Mouse (Mus musculus): ENCODE results near the gene Grem1.

Grem1 gene

DNA sequence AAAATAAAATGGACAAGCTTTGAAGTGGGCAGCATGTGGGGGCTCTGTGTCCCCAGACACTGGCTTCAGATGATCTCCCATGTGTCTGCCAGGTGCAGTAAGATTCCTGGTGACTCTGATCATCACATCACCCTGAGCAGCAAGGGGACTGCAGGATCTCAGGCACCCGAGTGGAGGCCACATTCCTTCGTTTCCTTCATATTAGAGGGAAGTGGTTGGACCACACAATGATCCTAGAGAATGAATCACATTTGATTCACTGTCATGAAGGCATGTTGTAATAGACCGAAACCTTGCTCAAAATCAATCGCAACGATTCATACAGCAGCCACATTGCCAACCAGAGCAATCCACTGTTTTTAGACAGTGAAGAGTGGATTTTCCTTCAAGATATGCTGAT, 6.5 kb upstream of the Grem1 start:
- in situ Hi-C loops (cut with MboI; ENCODE audit: unreplicated experiment in 2 of 2) = no loop called here

DNA sequence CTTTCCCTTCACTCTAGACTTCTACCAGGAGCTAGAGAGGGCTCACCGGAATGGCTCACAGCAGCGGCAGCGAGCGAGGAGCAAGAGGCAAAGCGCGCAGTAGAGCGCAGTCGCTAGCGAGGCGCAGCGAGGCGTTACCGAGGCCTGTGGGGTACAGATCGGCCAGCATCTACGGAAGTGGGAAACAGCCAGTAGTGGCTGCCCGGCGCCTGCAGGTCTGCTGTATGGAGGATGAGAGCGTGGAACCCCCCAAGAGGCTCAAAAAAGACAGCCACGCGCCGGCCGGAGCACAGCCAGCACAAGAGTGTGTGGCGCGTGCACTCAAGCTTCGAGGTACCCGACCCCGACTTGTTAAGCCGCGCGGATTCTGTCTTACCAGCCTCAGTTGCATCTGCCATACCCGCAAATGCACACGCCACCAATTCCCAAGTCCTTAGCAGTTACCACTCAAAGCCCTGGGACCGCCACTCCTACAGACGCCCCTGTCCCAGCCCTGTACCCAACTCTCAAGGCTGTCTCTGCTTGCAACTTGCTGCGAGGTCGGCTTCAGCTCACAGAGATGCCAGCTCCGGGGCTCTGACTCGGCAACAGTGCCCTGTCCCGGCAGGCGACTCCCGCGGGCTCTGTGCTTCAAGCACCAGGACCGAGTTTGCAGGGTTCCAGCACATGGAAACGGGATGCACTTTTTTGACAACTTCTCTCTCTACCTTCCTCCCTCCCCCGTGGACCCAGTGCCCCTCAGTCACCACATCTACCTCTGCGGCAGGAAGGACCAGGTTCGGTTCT, 728 bp downstream of the Grem1 start:
- in situ Hi-C loops (cut with MboI; ENCODE audit: unreplicated experiment in 2 of 2) = no loop called here

DNA sequence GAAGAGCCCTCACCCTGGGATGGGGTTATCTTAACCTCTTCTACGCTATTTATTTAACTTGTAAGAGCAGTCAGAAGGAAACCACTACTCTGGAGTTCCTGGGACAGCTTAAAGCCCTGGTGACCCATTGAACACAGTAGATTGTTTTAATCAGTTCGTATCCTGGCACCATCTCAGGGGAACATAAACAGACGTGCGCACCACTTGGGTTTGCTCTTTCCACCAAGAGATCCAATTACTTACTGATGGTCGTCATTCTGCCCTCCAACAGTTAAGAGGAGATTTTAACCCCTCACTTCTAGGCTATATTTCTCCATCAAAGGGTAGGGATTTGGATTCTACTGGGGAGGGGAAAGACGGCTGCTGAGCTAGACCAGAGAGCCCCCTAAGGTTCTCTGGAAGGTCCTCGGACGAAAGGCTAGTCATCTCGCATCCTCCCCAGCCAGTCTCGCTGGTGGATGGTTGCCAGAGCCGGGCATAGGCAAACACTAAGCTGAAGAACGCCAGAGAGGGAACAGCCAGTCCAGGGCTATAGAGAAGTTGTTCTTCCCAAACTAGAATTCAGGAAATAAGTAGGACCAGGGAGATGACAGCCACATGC, 1.4 kb downstream of the Grem1 start:
- in situ Hi-C loops (cut with MboI; ENCODE audit: unreplicated experiment in 2 of 2) = no loop called here

DNA sequence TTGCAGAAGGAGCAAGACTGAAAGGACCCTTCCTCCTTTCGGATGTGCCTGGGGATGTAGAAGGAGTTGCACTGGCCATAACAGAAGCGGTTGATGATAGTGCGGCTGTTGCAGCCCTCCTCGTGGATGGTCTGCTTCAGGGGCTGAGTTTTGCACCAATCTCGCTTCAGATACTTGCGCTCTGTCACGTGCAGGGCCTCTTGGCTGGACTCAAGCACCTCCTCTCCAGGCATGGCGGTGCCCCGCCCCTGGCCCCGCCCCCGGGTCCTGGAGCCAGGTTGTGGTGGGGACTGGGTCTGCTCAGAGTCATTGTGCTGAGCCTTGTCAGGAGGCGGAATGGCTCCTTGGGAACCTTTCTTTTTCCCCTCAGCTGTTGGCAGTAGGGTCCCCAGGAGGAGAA, 8.7 kb downstream of the Grem1 start:
- in situ Hi-C loops (cut with MboI; ENCODE audit: unreplicated experiment in 2 of 2) = no loop called here

DNA sequence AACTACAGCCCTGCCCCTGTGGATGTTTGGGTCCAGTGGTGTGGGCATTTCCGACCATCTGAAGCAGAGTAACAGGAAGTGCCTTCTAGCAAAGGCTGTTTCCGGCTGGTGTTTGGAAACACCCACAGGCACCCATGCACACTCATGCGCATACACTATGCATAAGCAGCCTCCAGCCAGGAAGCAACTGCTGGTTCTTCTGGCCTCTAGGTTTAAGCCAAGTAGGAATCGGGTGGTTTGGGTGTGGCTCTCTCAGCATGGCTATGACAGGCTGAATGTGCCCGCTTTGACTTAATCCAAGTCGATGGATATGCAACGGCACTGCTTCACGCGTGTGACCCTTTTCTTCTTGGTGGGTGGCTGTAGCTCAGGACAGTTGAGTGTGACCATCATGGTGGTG, 9.1 kb downstream of the Grem1 start:
- in situ Hi-C loops (cut with MboI; ENCODE audit: unreplicated experiment in 2 of 2) = no loop called here

DNA sequence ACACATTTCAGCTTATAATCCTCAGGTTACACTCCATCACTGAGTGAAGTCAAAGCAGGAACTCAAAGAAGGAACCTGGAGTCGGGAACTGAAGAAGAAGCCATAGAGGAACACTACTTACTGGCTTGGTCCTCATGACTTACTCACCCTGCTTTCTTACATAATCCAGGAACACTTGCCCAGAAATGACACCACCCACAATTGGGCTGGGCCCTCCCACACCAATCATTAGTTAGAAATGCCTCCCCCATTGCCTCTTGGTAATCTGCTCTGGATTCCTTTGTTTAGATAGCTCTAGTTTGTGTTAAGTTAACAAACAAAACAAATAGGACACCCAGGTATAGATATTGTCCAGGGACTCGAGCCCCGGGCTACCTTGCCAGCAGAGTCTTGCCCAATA, 29.9 kb downstream of the Grem1 start:
- in situ Hi-C loops (cut with MboI; ENCODE audit: unreplicated experiment in 2 of 2) = no loop called here

DNA sequence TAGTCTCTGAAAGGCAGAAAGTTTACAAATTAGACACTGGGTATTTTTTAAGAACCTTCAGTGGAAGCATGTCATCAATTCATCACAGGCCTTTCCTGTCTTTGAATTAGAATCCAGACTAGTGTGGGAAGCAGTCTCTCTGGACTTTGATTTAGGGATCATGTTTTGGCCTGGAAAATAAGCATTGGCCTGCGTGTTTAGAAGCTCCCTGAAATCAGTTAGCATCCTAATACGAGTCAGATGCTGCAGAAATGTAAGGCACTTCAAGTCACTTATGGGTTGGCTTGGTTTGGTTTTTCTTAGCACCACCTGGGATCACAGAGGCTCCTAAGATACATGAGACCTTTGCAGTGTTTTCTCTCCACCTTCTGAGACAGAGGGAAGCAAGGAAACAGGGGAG, 43.6 kb downstream of the Grem1 start:
- in situ Hi-C loops (cut with MboI; ENCODE audit: unreplicated experiment in 2 of 2) = no loop called here

DNA sequence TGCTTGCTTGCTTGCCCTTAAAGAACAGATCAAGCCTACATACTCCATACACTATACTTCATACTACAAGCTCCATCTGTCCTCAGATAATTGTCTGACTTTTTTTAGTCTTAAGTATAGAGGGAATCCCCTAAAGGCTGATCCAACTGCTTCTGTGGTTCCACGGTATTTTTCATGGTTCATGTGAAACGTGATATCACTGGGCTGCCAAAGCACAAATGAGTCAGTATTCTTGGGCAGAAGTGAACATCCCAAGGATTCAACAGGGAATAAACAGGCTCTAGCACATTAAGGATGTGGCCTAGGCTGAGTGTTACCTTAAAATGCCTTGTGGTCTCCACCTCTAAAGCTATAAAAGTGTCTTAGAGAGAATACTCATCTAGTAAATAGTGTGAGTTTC, 45.0 kb downstream of the Grem1 start:
- in situ Hi-C loops (cut with MboI; ENCODE audit: unreplicated experiment in 2 of 2) = no loop called here

DNA sequence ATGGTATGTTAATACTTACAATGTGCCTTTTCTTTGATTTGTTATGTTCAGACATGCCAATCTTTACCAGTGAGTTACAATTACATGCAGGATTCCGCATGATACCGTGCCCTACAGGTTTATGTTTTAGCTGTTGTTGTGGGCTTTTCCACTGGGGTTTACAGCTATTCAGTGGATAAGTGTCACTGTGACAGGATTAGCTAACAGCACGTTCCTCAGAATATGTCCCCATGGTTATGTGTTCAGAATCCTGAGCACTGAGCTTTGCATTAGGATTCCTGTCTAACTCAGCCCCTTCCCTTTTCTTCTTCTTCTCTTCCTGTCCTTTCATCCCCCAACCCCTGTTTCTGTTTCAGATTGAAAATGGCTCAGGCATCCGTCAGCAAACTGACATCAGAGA, 50.9 kb downstream of the Grem1 start:
- in situ Hi-C loops (cut with MboI; ENCODE audit: unreplicated experiment in 2 of 2) = no loop called here

DNA sequence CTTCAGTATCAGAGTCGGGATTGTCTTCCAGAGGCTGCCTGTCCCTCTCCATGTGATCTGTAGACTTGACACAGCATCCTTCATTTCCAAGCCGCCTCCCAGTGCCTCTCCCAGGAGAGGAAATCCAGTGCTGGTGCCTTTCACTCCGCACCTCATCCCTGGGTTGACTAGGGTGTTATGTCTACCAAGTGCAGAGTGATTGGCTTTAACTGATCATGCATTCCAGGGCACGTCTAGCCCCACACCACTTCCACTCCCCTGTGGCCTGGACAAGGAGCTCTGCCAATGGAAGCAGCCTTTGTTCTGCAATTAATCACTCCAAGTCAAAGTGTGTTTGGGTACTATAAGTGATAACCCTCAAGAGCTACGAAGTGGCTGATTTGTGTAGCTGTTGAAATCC, 56.9 kb downstream of the Grem1 start:
- in situ Hi-C loops (cut with MboI; ENCODE audit: unreplicated experiment in 2 of 2) = no loop called here

DNA sequence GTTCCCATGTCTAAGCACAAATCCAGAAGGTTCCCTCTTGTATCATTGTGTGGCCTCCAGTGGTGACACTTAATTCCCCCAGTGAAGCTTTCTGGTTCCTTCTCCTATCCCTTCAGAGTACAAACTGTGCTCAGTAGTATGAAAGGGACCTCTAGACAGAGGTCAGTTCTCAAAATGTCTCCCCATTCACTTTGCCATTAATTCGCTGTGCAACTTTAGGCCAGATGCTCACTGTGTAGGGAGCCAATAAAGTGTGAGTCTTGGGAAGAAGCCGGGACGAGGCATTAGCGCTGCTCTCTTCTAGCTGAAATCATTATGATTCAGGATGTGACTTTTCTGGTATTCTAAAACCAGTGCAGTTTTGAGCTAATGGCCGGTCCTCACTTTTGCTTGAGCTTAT, 61.8 kb downstream of the Grem1 start:
- in situ Hi-C loops (cut with MboI; ENCODE audit: unreplicated experiment in 2 of 2) = no loop called here

DNA sequence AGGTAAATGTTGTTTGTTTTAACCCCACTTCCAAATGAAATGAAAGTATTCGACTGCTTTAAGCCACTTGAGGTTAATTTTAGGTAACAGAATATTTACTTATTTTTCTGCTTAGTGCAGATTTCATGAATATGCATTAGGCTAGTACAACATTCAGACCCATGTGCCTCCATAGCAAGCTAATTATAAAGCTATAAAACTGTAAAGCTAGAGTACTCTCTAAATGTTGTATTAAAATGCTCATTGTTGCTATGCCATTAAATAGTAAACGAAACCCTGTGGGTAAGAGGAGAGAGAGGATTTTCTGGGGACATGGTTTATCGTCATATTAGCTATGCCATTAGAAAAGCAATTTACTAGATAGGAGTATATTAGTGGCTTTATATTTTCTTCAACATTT, 62.2 kb downstream of the Grem1 start:
- in situ Hi-C loops (cut with MboI; ENCODE audit: unreplicated experiment in 2 of 2) = no loop called here
